Mouse (Mus musculus): ENCODE data around the gene Rtl5.

Gene Rtl5

DNA sequence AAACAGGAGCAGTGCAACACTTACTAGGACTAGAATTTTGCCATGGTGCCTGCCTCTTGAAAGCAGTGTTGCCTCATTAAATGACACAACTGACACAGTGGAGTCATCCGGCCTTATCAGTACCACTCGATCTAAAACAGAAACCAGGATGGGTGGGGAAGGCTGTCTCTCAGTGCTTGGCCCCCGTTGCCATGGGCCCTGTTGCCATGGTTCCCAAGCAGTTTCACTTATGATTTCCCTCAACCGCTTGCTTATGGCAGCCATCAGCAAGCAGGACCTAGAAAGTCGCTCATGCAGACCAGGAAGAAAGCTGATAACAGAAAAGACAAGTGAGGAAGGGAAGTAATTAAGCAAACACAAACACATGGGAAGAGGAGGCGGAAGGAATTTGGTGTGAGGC is 39.3 kb downstream of the Rtl5 start:
- in situ Hi-C loops (cut with MboI; ENCODE audit: unreplicated experiment in 2 of 2) = loop anchor here in 1 of 2 experiments (25.0 kb wide), 1 partner anchor 1380 kb away; the partner anchor contains the start of genes Gm26992 and Tsx

DNA sequence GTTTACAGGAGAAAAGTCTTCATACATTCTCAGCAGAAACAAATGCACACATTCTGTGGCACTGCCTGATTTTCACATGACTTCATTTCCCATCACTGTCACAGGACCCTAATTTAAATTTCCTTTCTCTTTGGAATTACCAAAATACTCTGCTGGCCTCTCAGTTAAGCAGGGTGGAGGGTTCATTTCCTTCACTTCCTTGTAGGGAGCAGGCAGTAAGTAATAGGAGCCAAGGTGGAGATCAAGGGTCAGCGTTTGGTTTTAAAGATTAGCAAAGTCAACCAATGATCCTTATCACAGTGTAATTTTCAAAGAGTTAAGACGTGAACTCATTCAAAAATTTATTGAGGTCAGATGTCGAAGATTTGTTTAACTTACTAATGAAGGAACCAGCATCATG is 46.1 kb downstream of the Rtl5 start:
- in situ Hi-C loops (cut with MboI; ENCODE audit: unreplicated experiment in 2 of 2) = loop anchor here in 1 of 2 experiments (25.0 kb wide), 1 partner anchor 1387 kb away; the partner anchor contains the start of genes Gm26992 and Tsx

DNA sequence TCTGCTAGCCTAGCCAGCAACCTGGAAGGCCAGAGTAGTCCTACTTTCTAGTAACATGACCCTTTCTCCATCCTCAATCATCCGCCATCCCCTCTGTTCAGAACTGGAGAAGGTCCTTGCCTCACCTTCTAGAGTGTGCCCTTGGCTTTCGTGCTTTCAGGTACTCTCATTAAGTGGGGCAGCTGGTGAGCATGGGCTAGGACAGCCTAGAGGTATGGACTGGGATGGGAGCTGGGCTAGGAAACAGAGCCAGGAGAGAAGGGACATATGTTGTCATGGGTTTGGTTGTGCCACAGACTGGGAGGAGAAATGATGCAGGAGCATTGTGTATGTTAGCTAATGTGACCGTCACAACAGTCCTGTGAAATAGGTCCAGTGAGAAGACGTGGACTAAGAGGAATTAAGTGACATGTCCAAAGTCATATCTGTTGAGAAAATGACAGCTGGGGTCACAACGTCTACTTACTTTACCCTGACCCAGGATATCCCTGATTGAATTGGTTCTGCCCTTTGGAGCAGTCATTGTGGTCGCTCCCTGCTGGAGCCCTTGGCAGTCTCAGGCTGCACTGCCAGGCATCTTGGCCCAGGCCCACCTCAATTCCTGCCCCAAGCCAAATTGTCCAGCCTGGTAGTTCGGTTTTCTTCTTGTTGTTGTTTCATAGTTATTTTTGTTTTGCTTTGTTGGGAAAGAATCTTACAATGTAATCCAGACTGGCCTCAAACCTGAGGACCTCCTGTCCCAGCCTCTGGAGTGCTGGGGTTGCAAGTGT is 51.4 kb downstream of the Rtl5 start:
- in situ Hi-C loops (cut with MboI; ENCODE audit: unreplicated experiment in 2 of 2) = no loop called here

- in situ Hi-C loops (cut with MboI; ENCODE audit: unreplicated experiment in 2 of 2) = no loop called here
Measured at GRCm38 (mm10) chrX:102018890-102019289, 52.2 kb downstream of the Rtl5 start.

DNA sequence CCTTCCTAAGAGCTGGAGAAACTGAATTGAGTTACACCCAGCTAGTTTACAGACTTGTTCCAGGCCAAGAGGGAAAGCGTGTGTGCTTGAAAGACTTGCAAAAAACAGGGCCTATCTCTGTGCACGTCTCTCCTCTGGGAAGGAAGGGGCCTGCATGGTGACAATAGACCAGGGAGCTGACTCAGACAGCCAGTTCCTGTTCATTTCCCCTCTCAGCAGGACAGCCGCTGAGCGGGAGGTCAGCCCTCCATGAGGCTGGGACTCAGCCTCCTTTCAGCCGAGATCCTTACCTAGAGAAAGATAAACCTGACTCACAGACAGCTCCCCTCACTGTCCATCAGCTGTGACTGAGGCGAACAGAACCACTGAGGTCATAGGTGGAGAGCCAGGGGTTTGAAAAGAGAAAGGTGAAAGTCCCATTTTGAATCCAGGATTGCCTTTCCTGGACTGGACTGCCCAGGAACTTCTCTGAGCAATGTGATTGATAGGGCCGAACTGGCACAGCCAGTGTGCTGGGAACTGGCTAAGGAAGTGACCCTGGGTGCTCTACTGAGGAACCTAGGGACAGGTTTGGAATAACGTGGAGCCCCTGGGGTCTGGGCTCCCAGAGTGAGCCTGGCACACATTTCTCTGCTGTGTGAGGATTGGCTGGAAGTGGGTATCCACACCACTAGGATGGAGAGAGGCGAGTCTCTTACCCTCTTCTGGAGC is 53.7 kb downstream of the Rtl5 start:
- in situ Hi-C loops (cut with MboI; ENCODE audit: unreplicated experiment in 2 of 2) = no loop called here

Measured in v-Abl transformed pro-B cells (cell line).